Mouse (Mus musculus): ENCODE results near the gene Slc25a16.
A peak's percentile ranks its signal among the peaks of the same experiment; 100 is the strongest.
"Not testable (repeated sequence)": the region's sequence is repeated elsewhere in the genome, so short reads cannot be mapped to it uniquely, and the experiment has no call there.

Slc25a16 gene

DNA sequence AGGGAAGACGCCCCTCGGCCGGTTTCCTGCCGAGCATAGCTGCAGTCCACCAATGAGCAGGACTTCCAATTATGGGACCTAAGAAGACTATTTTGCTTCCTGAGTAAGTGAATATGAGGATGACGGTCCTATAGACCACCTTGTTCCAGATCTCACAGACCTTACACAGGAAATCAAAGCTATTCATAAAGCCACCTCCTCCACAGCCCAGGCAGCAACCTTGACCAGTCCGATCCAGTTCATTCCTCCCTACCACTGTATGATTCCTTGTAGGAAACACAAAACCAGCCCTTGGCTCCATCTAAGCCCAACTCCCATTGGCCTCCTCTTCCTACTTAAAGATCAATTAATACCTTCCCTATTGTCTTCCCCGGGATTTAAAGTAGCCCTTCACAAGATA, 14.1 kb upstream of the Slc25a16 start:
- no peak for DNase-seq

- DNase-seq = not testable (repeated sequence)
Measured at GRCm38 (mm10) chr10:62908896-62909295, 11.5 kb upstream of the Slc25a16 start, which contains the start of gene Tet1. Gene Tet1 (minus strand): TSS chr10:62908996.

DNA sequence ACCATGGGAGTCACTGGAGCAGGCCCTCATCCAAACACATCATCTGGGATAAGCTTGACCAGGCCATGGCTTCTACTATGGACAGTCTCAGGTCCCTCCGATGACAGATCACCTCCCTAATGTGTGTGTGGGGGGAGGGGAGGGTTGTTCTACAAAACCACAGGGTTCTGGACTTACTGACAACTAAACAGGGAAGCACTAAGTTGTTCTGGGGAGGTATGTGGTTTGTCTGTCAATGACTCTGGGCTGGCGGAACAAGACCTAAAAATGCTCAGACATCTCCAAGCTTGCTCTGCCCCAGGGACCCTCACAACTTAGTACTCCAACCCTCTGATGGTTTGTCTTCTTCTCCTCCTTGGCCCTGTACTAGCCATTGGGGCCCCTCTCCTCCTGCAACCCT, 9.3 kb upstream of the Slc25a16 start:
- DNase-seq = no peak

DNA sequence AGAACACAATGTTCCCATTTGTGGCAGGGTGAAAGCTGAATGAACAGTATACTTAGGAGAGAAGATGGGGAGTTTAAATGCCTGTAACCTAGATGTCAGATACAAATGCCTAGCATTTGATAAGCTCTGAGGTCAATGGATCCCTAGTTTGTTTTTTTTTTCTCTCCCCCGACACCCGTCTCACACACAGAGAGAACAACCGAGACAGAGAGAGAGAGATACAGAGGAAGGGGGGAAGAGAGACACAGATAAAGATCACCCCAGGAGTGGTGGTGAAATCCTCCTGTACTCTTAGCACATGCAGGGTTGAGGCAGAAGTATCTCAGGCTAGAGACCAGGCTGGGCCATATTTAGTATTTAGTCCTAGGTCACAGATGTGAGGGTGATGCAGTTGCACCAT, 1.4 kb upstream of the Slc25a16 start:
- no peak for DNase-seq

DNA sequence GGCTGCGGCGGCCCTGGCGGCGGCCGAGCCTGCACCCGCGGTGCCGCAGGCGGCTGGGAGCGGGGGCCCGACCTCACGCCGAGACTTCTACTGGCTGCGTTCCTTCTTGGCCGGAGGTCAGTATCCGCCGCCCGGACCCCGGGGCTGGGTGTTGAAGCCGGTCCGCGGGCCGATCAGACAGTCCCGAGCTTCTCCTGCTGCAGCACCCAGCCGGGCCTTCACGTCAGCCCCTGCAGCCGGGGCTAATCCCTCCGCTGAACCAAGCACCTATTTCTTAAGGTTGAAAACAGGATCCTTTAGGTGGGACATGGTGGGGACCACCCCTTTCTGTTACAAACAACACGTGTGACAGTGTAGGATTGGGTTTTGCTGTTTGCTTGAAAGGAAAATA, 328 bp downstream of the Slc25a16 start:
- DNase-seq = no peak

- DNase-seq = no peak
Measured at GRCm38 (mm10) chr10:62924096-62924635, 3.7 kb downstream of the Slc25a16 start.

- no peak for DNase-seq
Measured at GRCm38 (mm10) chr10:62932381-62932780, 11.9 kb downstream of the Slc25a16 start.

- no peak for DNase-seq
Measured at GRCm38 (mm10) chr10:62944975-62945580, 24.6 kb downstream of the Slc25a16 start.

DNA sequence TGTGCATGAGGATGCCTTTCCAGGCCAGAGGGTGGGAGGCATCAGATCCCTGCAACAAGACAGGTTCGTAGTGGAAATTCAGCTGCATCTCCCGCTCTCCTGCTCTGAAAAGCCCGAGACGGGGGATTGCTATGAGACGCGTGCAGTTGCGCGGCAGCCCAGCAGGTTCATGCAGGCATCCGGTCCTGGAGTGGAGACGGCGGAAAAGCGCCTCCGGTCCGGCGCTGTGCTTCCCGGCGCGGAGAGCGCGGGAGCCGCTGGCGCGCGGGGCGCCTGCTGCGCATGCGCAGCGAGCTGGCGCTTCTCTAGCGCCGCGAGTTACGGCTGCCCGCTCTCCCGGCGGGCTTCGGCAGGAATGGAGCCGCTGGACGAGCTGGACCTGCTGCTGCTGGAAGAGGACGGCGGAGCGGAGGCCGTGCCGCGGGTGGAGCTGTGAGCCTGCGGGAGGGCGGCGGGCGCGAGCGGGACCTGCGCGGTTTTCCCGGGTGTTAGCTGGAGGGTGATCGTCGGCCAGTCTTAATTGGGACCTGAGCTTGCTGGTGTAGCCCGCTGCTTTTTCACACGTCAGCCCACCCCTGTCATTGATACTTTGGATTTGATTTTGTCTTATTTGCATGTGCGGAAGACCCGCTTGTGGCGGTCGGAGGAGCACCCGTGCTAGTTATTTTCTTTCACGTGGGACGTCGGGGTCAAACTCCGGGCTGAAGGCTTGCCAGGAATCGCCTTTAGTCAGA, 26.5 kb downstream of the Slc25a16 start, which contains the start of gene Dna2:
Dna2 (plus strand) TSS at position 289 of the 734 bp plus-strand sequence.
- peak; percentile 79 for DNase-seq

GRCm38 (mm10) chr10:62948551-62948950, 28.1 kb downstream of the Slc25a16 start:
- no peak for DNase-seq

GRCm38 (mm10) chr10:62963956-62964355, 43.5 kb downstream of the Slc25a16 start:
- no peak for DNase-seq

- DNase-seq = no peak
Measured at GRCm38 (mm10) chr10:62965796-62966195, 45.4 kb downstream of the Slc25a16 start.

GRCm38 (mm10) chr10:62966291-62966690, 45.9 kb downstream of the Slc25a16 start:
- DNase-seq = no peak

GRCm38 (mm10) chr10:62971821-62972220, 51.4 kb downstream of the Slc25a16 start:
- no peak for DNase-seq

- no peak for DNase-seq
Measured at GRCm38 (mm10) chr10:62979667-62980038, 59.2 kb downstream of the Slc25a16 start.

GRCm38 (mm10) chr10:62980039-62980954, 59.9 kb downstream of the Slc25a16 start, which contains the start of gene Rufy2:
Gene Rufy2 (plus strand): TSS chr10:62980223.
- DNase-seq = peak; percentile 93

- peak; percentile 45 for DNase-seq
Measured at GRCm38 (mm10) chr10:62984072-62984471, 63.6 kb downstream of the Slc25a16 start.

DNA sequence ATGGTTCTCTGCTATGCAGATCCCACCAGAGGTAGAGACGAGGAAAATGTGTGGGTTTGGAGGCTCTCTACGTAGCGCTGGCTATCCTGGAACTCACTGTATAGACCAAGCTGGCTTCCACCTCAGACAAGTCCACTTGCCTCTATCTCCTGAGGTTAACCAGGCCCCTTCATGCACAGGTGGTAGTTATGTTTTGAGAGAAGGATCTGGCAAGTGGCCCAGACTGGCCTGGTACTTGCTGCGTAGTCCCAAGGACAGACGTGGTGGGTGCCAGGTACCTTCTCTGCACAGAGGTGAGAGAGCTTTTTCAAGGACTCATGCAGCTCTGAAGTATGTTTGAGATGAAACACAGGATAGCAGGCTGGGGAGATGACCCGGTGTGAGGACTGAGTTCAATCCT, 64.1 kb downstream of the Slc25a16 start:
- no peak for DNase-seq

- peak; percentile 71 for DNase-seq
Measured at GRCm38 (mm10) chr10:62987341-62987740, 66.9 kb downstream of the Slc25a16 start.

DNA sequence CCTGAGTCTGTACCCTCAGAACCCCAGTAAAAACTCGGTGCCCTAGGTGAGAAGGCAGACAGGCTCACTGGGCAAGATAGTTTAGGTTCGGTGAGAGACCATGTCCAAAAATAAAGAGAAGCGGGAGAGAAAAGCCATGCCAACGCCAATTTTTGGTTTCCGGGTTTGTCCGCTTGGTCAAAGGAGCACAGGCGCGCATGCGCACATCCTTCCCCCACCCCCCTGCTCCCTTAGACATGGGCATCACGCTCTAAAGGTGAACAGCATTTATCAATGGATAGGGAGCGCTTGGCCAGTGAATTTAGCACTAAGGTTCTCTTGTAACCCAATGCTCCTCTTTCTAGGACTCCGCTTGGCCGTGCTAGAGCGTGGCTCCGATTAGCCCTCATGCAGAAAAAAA, 70.2 kb downstream of the Slc25a16 start:
- DNase-seq = no peak

DNA sequence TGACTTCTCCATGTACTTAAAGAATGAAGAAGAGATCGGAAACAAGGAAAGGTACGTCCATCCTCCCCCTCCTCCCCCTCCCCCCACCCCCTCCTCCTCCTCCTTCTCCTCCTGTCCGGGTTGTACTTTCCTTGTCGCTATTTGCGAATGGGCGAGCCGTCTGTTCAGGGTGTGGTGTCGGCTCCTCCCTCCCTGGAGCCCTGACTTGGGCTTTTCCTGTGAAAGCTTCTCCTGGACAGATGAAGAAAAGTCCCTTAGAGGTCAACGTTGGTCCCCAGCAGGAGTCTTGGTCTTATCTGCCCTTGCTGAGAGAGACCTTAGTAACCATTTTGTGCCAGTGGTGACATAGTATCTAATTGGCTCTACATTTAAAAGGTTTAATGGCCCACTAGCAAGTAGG, 73.6 kb downstream of the Slc25a16 start:
- DNase-seq = no peak
